Mouse (Mus musculus) cerebellum, adult 11 months (tissue): ENCODE data around the gene Aco2.
"Not testable (repeated sequence)": the region's sequence is repeated elsewhere in the genome, so short reads cannot be mapped to it uniquely, and the experiment has no call there.

ENCODE experiments used
- DNase-seq: peaks from one replicate; pipeline ENCODE4 v3.0.0; 2022

The Aco2 gene

GRCm38 (mm10) chr15:81882348-81882747 lies 10.2 kb downstream of the Aco2 start:
- no peak for DNase-seq

- no peak for DNase-seq
Measured at GRCm38 (mm10) chr15:81885418-81885934, 13.4 kb downstream of the Aco2 start.

GRCm38 (mm10) chr15:81886795-81887550 lies 14.9 kb downstream of the Aco2 start:
- no peak for DNase-seq

- DNase-seq: peak; percentile 50
Measured at GRCm38 (mm10) chr15:81889175-81889574, 17.1 kb downstream of the Aco2 start.

- no peak for DNase-seq
Measured at GRCm38 (mm10) chr15:81891140-81891802, 19.2 kb downstream of the Aco2 start.

- DNase-seq: no peak
Measured at GRCm38 (mm10) chr15:81891822-81892580, 19.9 kb downstream of the Aco2 start.

- no peak for DNase-seq
Measured at GRCm38 (mm10) chr15:81894002-81894401, 21.9 kb downstream of the Aco2 start.

GRCm38 (mm10) chr15:81896407-81896806 lies 24.3 kb downstream of the Aco2 start:
- no peak for DNase-seq

GRCm38 (mm10) chr15:81897607-81898285 lies 25.6 kb downstream of the Aco2 start:
- DNase-seq: no peak

- DNase-seq: no peak
Measured at GRCm38 (mm10) chr15:81898751-81899150, 26.6 kb downstream of the Aco2 start.

GRCm38 (mm10) chr15:81904939-81905338 lies 32.8 kb downstream of the Aco2 start:
- peak; percentile 68 for DNase-seq

GRCm38 (mm10) chr15:81907953-81908352 lies 35.8 kb downstream of the Aco2 start:
- no peak for DNase-seq

- not testable (repeated sequence) for DNase-seq
Measured at GRCm38 (mm10) chr15:81908767-81909166, 36.7 kb downstream of the Aco2 start.

- no peak for DNase-seq
Measured at GRCm38 (mm10) chr15:81912498-81912897, 40.4 kb downstream of the Aco2 start.

GRCm38 (mm10) chr15:81914668-81915067 lies 42.6 kb downstream of the Aco2 start:
- no peak for DNase-seq

GRCm38 (mm10) chr15:81915663-81916062 lies 43.6 kb downstream of the Aco2 start:
- no peak for DNase-seq

- DNase-seq: no peak
Measured at GRCm38 (mm10) chr15:81917201-81917600, 45.1 kb downstream of the Aco2 start.

- peak; percentile 56 for DNase-seq
Measured at GRCm38 (mm10) chr15:81917621-81918463, 45.7 kb downstream of the Aco2 start.

- DNase-seq: no peak
Measured at GRCm38 (mm10) chr15:81919062-81919461, 47.0 kb downstream of the Aco2 start.

GRCm38 (mm10) chr15:81920546-81921217 lies 48.6 kb downstream of the Aco2 start:
- DNase-seq: peak; percentile 47

- DNase-seq: peak; percentile 28
Measured at GRCm38 (mm10) chr15:81921255-81921654, 49.1 kb downstream of the Aco2 start.
